Mouse (Mus musculus): ENCODE measurements around the gene Wdr89.
A peak's percentile ranks its signal among the peaks of the same experiment; 100 is the strongest.

GRCm38 (mm10) chr12:75599490-75599889 is 69.8 kb downstream of the Wdr89 start:
- TF ChIP-seq POLR2A (IDR thresholded peaks at IDR 0.05; ENCODE audit: low read depth, low read length) = peak; percentile 43; the same call in 1 of the 2 replicates
- no peak for TF ChIP-seq ZKSCAN1 (IDR thresholded peaks at IDR 0.05; ENCODE audit: borderline replicate concordance, low read depth, low read length)
- no peak for TF ChIP-seq MAZ (IDR thresholded peaks at IDR 0.05; ENCODE audit: low read depth, low read length)
- TF ChIP-seq CTCF (conservative IDR thresholded peaks at IDR 0.05 in 1 of 2, IDR thresholded peaks at IDR 0.05 in 1 of 2; ENCODE audit: low read depth in 2 of 2, low read length in 2 of 2) = no peak
- TF ChIP-seq RAD21 (IDR thresholded peaks at IDR 0.05; ENCODE audit: low read depth, low read length) = no peak
- TF ChIP-seq EP300 (IDR thresholded peaks at IDR 0.05; ENCODE audit: low read length) = no peak
- TF ChIP-seq ZC3H11A (IDR thresholded peaks at IDR 0.05; ENCODE audit: low read depth, low read length) = no peak
- no peak for TF ChIP-seq E2F4 (IDR thresholded peaks at IDR 0.05; ENCODE audit: insufficient replicate concordance, low read depth, low read length)
- peak; percentile 60 for TF ChIP-seq ZNF384 (IDR thresholded peaks at IDR 0.05; ENCODE audit: low read depth, low read length)

Data from CH12.LX (cell line).